Mouse (Mus musculus) ZHBTc4 (cell line): Measurements from ENCODE around the gene Olfr1134.
"Not testable (repeated sequence)": the region's sequence is repeated elsewhere in the genome, so short reads cannot be mapped to it uniquely, and the experiment has no call there.

Source experiments
- DNase-seq: peaks from one replicate; pipeline ENCODE4 v3.0.0-alpha.2; 2011; ENCODE audit warnings: low read depth, low spot score

The Olfr1134 gene

GRCm38 (mm10) chr2:87658360-87658759 lies at the start of gene Olfr1134:
Gene Olfr1134, minus strand, starts transcription at chr2:87658460.
- DNase-seq = no peak

- DNase-seq = no peak
Observed at GRCm38 (mm10) chr2:87693847-87694246, 35.6 kb upstream of the Olfr1134 start, which contains the start of gene Olfr1136. Gene Olfr1136, minus strand, starts transcription at chr2:87693947.

GRCm38 (mm10) chr2:87673564-87673963 lies 15.3 kb upstream of the Olfr1134 start, which contains the start of gene Olfr1135:
Gene Olfr1135, minus strand, starts transcription at chr2:87673664.
- DNase-seq = no peak

- no peak for DNase-seq
Observed at GRCm38 (mm10) chr2:87647274-87647673, 11.0 kb downstream of the Olfr1134 start, which contains the start of gene Olfr1133. Gene Olfr1133, minus strand, starts transcription at chr2:87647374.

- DNase-seq = no peak
Observed at GRCm38 (mm10) chr2:87642441-87642840, 15.8 kb downstream of the Olfr1134 start.

GRCm38 (mm10) chr2:87637435-87637834 lies 20.8 kb downstream of the Olfr1134 start, which contains the start of gene Olfr1132:
Gene Olfr1132, minus strand, starts transcription at chr2:87637535.
- DNase-seq = no peak

- DNase-seq = no peak
Observed at GRCm38 (mm10) chr2:87626804-87627203, 31.5 kb downstream of the Olfr1134 start, which contains the start of gene Olfr1131. Gene Olfr1131, plus strand, starts transcription at chr2:87627104.

GRCm38 (mm10) chr2:87605912-87606311 lies 52.3 kb downstream of the Olfr1134 start, which contains the start of gene Olfr1130:
Gene Olfr1130, plus strand, starts transcription at chr2:87606212.
- DNase-seq = not testable (repeated sequence)
